Comparison of ENCODE assay signal across 11 mouse cellular contexts in the genomic region with DNA sequence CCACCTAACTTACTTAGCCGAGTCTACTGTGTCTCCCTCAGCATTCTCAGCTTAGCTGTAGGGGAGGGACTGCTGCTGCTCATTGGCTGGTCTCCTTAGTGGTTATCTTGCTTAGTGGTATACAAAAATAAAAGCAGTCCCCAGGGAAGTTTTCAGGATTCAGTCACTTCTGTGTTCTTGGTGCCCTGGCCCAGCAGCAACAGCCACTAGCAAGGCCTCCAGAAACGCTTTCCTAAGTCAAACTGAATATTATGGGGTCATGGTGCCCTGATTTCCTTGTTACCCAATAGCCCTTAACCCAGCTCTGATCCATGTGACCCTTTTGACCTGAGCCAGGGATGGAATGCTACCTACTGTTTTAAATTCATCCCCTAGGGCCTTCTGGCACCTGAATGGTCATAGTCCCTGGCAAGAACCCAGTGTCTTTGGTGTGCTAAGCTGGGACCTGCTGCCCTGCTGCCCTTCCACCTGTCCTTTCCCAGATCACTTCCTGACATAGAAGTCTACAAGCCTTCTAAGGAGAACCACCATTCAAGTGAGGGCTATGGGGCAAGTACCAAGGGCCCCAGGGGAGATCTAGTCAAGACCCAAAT. TPM values are rescaled to one million over a fixed set of nuclear protein-coding genes. Genes with fewer than 3 reads are reported as not detected.
DNase-seq lines count a peak whose midpoint lies in the region; ATAC-seq lines count a peak whose summit lies in the region.
"Had no signal": no experiment of that assay in that cellular context is flagged by ENCODE, and none has a peak within 500 bp of the region (broad histone marks: within the 10 kb centered on the region; RNA-seq: fewer than 3 reads in every experiment).

No protein-coding gene starts in this region.

- peak overlapping the region; percentile 86 for H3K27ac ChIP-seq in heart, embryonic 15.5 days
- H3K27ac ChIP-seq in forebrain, embryonic 13.5 days: no peak overlapping the region

- no peak overlapping the region for H3K4me3 ChIP-seq in heart, embryonic 15.5 days
- H3K4me3 ChIP-seq in forebrain, embryonic 13.5 days: no peak overlapping the region

- no peak for DNase-seq in heart, adult 9 months (ENCODE audit: low spot score in 2 of 2)
- DNase-seq in brain, adult 2 months (ENCODE audit: low read depth, low spot score): peak; percentile 69
- DNase-seq in cerebellum, postnatal 36 days: peak; percentile 32 to 42
- peak; percentile 74 to 88 for DNase-seq in kidney, postnatal 36 days
- DNase-seq in right cerebral cortex, postnatal 36 days (ENCODE audit: low spot score in 2 of 2): no peak
- no peak for DNase-seq in urinary bladder, postnatal 4 days (ENCODE audit: low spot score in 2 of 2)
- DNase-seq: lung, postnatal 4 days; thymus, postnatal 36 days had no signal

- H3K27me3 ChIP-seq in heart, embryonic 15.5 days: no peaks in the 10 kb centered on the region
- no peaks in the 10 kb centered on the region for H3K27me3 ChIP-seq in forebrain, embryonic 13.5 days

- no peaks in the 10 kb centered on the region for H3K36me3 ChIP-seq in heart, embryonic 15.5 days
- H3K36me3 ChIP-seq in forebrain, embryonic 13.5 days (ENCODE audit: poor library complexity, severe bottlenecking): peaks cover 6% of the 10 kb centered on the region

- no peak for ATAC-seq in heart, embryonic 15.5 days (replicated peaks; ENCODE audit: insufficient number of reproducible peaks, insufficient read depth, low FRiP score, low read depth)
- ATAC-seq in forebrain, embryonic 13.5 days: no peak

- 0 out of 2 replicates have a peak overlapping the region, but pooled peaks have one; percentile 25 for H3K9ac ChIP-seq in heart, embryonic 15.5 days
- no peak overlapping the region for H3K9ac ChIP-seq in forebrain, embryonic 13.5 days

- H3K9me3 ChIP-seq in heart, embryonic 15.5 days (replicated peaks): no peaks in the 10 kb centered on the region
- H3K9me3 ChIP-seq in forebrain, embryonic 13.5 days (replicated peaks): no peaks in the 10 kb centered on the region
- H3K9me3 ChIP-seq: G1E had no signal

- 49% methylated on average over 2 of the region's 2 CpGs for WGBS in heart, embryonic 15.5 days
- WGBS in forebrain, embryonic 13.5 days: 74% methylated on average over 2 of the region's 2 CpGs

- H3K4me1 ChIP-seq in heart, embryonic 15.5 days (replicated peaks): peaks cover 80% of the 10 kb centered on the region
- peaks cover 52% of the 10 kb centered on the region for H3K4me1 ChIP-seq in forebrain, embryonic 13.5 days

- H3K4me2 ChIP-seq in heart, embryonic 15.5 days: no peak overlapping the region
- no peak overlapping the region for H3K4me2 ChIP-seq in forebrain, embryonic 13.5 days

RNA-seq across cellular contexts. Expression of gene Mark2, which starts 31.8 kb away (rescaled TPM):
- polyA plus RNA-seq in heart, embryonic 15.5 days (2015; fragmentation: Nextera tagmentation; extraction: Ambion mirVana): 26.4 and 38.1 TPM in 2 replicates
- 38.3 and 39.0 TPM in 2 replicates for polyA plus RNA-seq in forebrain, embryonic 13.5 days (2015; fragmentation: Nextera tagmentation; extraction: Ambion mirVana)

RNA-seq across cellular contexts. Expression of gene Rcor2, which starts 42.7 kb away (rescaled TPM):
- polyA plus RNA-seq in heart, embryonic 15.5 days (2015; fragmentation: Nextera tagmentation; extraction: Ambion mirVana): 13.1 and 16.9 TPM in 2 replicates
- 58.1 and 60.6 TPM in 2 replicates for polyA plus RNA-seq in forebrain, embryonic 13.5 days (2015; fragmentation: Nextera tagmentation; extraction: Ambion mirVana)

Comparison
In these comparisons a context has a peak if more than half of its experiments do, and no peak if none do; other contexts are left out.
1. DNase-seq: peak in brain, adult 2 months (single experiment), cerebellum, postnatal 36 days (2 of 2) and kidney, postnatal 36 days (2 of 2); none in heart, adult 9 months (0 of 2), right cerebral cortex, postnatal 36 days (0 of 2) and urinary bladder, postnatal 4 days (0 of 2).